ENCODE assay signal across 8 mouse cellular contexts in the genomic region with DNA sequence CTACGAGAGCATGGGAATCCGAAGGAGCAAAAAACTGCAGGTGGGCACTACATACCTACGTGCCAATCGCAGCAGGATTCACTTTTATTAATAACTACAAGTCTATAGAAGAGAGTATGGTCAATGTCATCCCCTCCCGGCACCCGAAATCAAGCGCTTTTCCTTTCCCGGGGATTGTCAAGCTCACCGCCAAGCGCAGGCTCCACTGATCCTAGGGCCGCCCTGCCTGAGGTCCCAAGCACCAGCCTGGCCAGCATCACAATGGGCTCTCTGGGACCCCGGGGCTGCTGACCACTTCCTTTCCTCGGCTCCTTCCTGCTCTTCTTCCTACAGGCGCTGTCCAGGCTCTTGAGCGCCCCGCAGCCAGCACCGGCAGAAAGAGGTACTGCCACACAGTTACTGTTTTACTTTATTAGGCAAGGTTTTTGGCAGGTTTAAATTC. TPM values are rescaled to one million over a fixed set of nuclear protein-coding genes. Genes with fewer than 3 reads are reported as not detected.
A peak's percentile ranks its signal among the peaks of the same experiment; 100 is the strongest.
DNase-seq lines count a peak whose midpoint lies in the region; ATAC-seq and TF ChIP-seq lines count a peak whose summit lies in the region.

Gene Usp45, plus strand, starts transcription at position 294 of the 442 bp plus-strand sequence.
Gene Tstd3, minus strand, starts transcription at position 350 of the 442 bp plus-strand sequence.

- peak within 1 kb of the TSS; percentile 67 for H3K4me3 ChIP-seq in cortical plate, adult 2 months (ENCODE audit: insufficient read depth, low read length)

- H3K27ac ChIP-seq in cortical plate, adult 2 months (ENCODE audit: insufficient read depth, low read length), result peak within 1 kb of the TSS; percentile 1; the same call in 1 of the 2 replicates

- H3K4me1 ChIP-seq in cortical plate, adult 2 months (ENCODE audit: control insufficient read depth, insufficient read depth, low read length), result no peaks in the 10 kb centered on the region; the same call in 1 of the 2 replicates

- peak; percentile 73 for DNase-seq in gastrocnemius, adult 8-10 months (ENCODE audit: low spot score in 2 of 2)
- peak; percentile 86 for DNase-seq in induced T-regulatory cell, adult 2 months (ENCODE audit: low read depth)
- DNase-seq in left cerebral cortex, adult 8-10 months (ENCODE audit: low spot score in 2 of 2), result peak; percentile 63 to 67
- DNase-seq in right cerebral cortex, adult 2 months (ENCODE audit: low spot score in 2 of 2), result peak; percentile 86 to 91
- DNase-seq in urinary bladder, postnatal 10 days (ENCODE audit: low spot score), result peak; percentile 23

- TF ChIP-seq POLR2A in cortical plate, adult 2 months (IDR thresholded peaks at IDR 0.05; ENCODE audit: extremely low read depth, insufficient read depth, low read length), result 0 out of 2 replicates have a peak, but pooled peaks have one; percentile 24

- ATAC-seq in activated CD4-positive, CD25-positive, alpha-beta regulatory T cell, adult 4 months, result peak; percentile 98
- ATAC-seq in megakaryocyte, adult 5-6 weeks (ENCODE audit: poor library complexity, severe bottlenecking), result peak; percentile 100

- TF ChIP-seq CTCF in cortical plate, adult 2 months (IDR thresholded peaks at IDR 0.05; ENCODE audit: extremely low read depth, insufficient read depth, low read length), result peak; percentile 62

RNA-seq across cellular contexts. Expression of gene Usp45, which starts in this region (rescaled TPM):
- 10 to 100 TPM; 19.4 to 22.1 TPM for polyA plus RNA-seq in activated CD4-positive, CD25-positive, alpha-beta regulatory T cell, adult 4 months (2017; shearing (Covaris generic))
- polyA plus RNA-seq in cortical plate, adult 2 months (2012; rRNA removed), result 19.8 and 22.4 TPM in 2 replicates
- total RNA-seq in gastrocnemius, adult 8-10 months (2022), result 10 to 100 TPM; 17.9 to 23.6 (median 20.7) TPM
- 10 to 100 TPM; 42.2 to 48.4 (median 46.9) TPM for total RNA-seq in left cerebral cortex, adult 8-10 months (2022)
- 31.3 and 40.4 TPM in 2 replicates for total RNA-seq in megakaryocyte, adult 5-6 weeks (2015)
- total RNA-seq in megakaryocyte, adult 5-6 weeks (2017), result 22.8 and 23.9 TPM in 2 replicates

RNA-seq across cellular contexts. Expression of gene Tstd3, which starts in this region (rescaled TPM):
- polyA plus RNA-seq in activated CD4-positive, CD25-positive, alpha-beta regulatory T cell, adult 4 months (2017; shearing (Covaris generic)), result 10 to 100 TPM; 28.5 to 35.8 TPM
- 18.7 and 18.9 TPM in 2 replicates for polyA plus RNA-seq in cortical plate, adult 2 months (2012; rRNA removed)
- 10 to 100 TPM; 13.4 to 15.9 (median 13.6) TPM for total RNA-seq in gastrocnemius, adult 8-10 months (2022)
- total RNA-seq in left cerebral cortex, adult 8-10 months (2022), result 10 to 100 TPM; 24.4 to 26.5 (median 25.7) TPM
- total RNA-seq in megakaryocyte, adult 5-6 weeks (2015), result 31.1 and 40.9 TPM in 2 replicates
- total RNA-seq in megakaryocyte, adult 5-6 weeks (2017), result 32.6 and 34.4 TPM in 2 replicates

Comparison
In these comparisons a context has a peak if more than half of its experiments do, and no peak if none do; other contexts are left out.
1. Peak in every context shown above with its lines: DNase-seq, ATAC-seq, H3K4me3 ChIP-seq and H3K27ac ChIP-seq.
2. DNase-seq: peak in every context shown above with its lines; median percentile 88 in right cerebral cortex, adult 2 months; 86 in induced T-regulatory cell, adult 2 months; 73 in gastrocnemius, adult 8-10 months; 65 in left cerebral cortex, adult 8-10 months; 23 in urinary bladder, postnatal 10 days.